Mouse (Mus musculus): ENCODE data around the gene Sidt1. TPM values are rescaled to one million over a fixed set of nuclear protein-coding genes. Genes with fewer than 3 reads are reported as not detected.

Gene Sidt1
- polyA plus RNA-seq, 1 experiment from 2014 or later = 1.1 TPM

DNA sequence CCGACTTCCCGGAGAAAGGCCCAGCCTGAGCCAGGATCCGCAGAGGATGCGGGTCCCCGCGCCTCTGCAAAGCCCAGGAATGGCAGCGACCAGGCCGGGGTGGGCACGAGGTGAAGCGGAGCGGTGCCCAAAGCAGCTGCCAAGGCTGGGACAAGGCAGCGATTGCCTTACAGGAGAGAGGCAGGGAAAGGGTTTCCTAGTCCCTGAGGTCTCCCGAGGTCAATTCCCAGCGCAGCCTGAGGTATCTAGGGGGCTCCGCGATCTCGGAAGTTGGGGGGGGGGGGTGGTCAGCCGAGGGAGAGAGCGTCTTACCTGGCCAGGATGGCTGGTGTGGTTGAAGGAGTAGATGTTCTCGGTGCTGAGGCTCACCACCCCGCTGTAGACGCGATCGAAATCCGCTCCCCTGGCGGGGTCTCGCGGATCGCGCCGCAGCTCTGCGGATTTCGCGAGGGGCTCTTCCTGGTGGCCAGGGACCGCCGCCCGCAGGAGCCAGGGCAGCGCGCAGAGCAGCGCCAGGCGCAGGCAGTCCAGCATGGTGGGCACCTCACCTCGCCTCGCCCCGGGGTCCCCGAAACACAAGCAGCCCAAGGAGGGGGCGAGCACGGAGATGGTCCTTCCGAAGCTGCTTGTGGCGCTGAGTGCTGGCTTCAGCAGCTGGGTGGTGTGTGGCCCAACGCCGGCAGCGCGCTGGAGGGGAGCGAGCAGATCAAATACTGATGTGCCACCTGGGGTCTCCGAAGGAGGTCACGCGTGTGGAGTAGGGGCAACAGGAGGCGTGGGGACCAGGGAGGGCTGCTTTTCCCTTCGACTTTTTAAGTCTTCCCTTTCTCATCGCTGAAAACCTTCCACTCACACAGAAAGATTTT is 768 bp downstream of the Sidt1 start:
- WGBS = under 1% methylated on average over 60 of the region's 60 CpGs
- Histone ChIP-seq H3K4me3 (replicated peaks) (peak overlapping the region; percentile 61), H3K4me1 (replicated peaks) (0 out of 2 replicates have a peak, but pooled peaks cover 6% of the 10 kb centered on the region), H3K36me3 (no peaks in the 10 kb centered on the region), H3K9me3 (no peaks in the 10 kb centered on the region), H3K9ac (peak overlapping the region; percentile 60), H3K27me3 (replicated peaks) (0 out of 2 replicates have a peak, but pooled peaks cover 3% of the 10 kb centered on the region), H3K27ac (no peak overlapping the region), H3K4me2 (replicated peaks) (peak overlapping the region; percentile 100)
- ATAC-seq = peak; percentile 72

DNA sequence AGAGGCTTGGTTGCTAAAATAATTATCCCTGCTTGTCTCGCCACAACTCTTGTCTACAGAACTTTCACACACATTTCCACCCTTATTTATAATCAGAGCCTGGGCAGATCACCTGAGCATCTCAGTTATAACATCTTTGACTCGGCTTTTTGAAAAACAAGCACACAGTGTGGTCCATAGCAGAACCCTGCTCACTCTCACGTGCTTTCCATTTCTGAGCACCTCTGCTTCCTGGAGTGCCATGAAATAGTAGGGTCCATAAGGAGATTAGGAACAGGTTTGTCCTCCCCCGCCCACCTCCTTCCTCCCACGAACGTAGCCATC is 1.4 kb downstream of the Sidt1 start:
- Histone ChIP-seq H3K9ac (peak overlapping the region; percentile 60), H3K36me3 (no peaks in the 10 kb centered on the region), H3K4me3 (replicated peaks) (peak overlapping the region; percentile 61), H3K27me3 (replicated peaks) (0 out of 2 replicates have a peak, but pooled peaks cover 3% of the 10 kb centered on the region), H3K9me3 (no peaks in the 10 kb centered on the region), H3K4me1 (replicated peaks) (0 out of 2 replicates have a peak, but pooled peaks cover 6% of the 10 kb centered on the region), H3K4me2 (replicated peaks) (peak overlapping the region; percentile 100), H3K27ac (no peak overlapping the region)
- ATAC-seq = peak; percentile 46
- 20% methylated on average over 6 of the region's 6 CpGs for WGBS

- 0 out of 2 replicates have a peak, but pooled peaks cover 3% of the 10 kb centered on the region for H3K27me3 ChIP-seq (replicated peaks)
- no peak overlapping the region for H3K9ac ChIP-seq
- ATAC-seq = no peak
- 0 out of 2 replicates have a peak, but pooled peaks cover 6% of the 10 kb centered on the region for H3K4me1 ChIP-seq (replicated peaks)
- no peak overlapping the region for H3K4me3 ChIP-seq (replicated peaks)
- H3K4me2 ChIP-seq (replicated peaks) = 0 out of 2 replicates have a peak overlapping the region, but pooled peaks have one; percentile 100
- no peak overlapping the region for H3K27ac ChIP-seq
- H3K36me3 ChIP-seq = no peaks in the 10 kb centered on the region
- 38% methylated on average over 9 of the region's 9 CpGs for WGBS
- H3K9me3 ChIP-seq = no peaks in the 10 kb centered on the region
These were observed 1.8 kb downstream of the Sidt1 start for GRCm38 (mm10) chr16:44331154-44331553.

GRCm38 (mm10) chr16:44330657-44331056 is 2.3 kb downstream of the Sidt1 start:
- H3K27ac ChIP-seq = no peak overlapping the region
- H3K27me3 ChIP-seq (replicated peaks) = 0 out of 2 replicates have a peak, but pooled peaks cover 3% of the 10 kb centered on the region
- H3K9ac ChIP-seq = no peak overlapping the region
- no peak overlapping the region for H3K4me3 ChIP-seq (replicated peaks)
- 84% methylated on average over 9 of the region's 9 CpGs for WGBS
- no peak overlapping the region for H3K4me2 ChIP-seq (replicated peaks)
- H3K4me1 ChIP-seq (replicated peaks) = 0 out of 2 replicates have a peak, but pooled peaks cover 6% of the 10 kb centered on the region
- no peak for ATAC-seq
- no peaks in the 10 kb centered on the region for H3K36me3 ChIP-seq
- H3K9me3 ChIP-seq = no peaks in the 10 kb centered on the region

GRCm38 (mm10) chr16:44328644-44329043 is 4.4 kb downstream of the Sidt1 start:
- no peak for ATAC-seq

GRCm38 (mm10) chr16:44320232-44320631 is 12.8 kb downstream of the Sidt1 start:
- H3K27me3 ChIP-seq (replicated peaks) = no peaks in the 10 kb centered on the region
- no peaks in the 10 kb centered on the region for H3K4me1 ChIP-seq (replicated peaks)
- no peak overlapping the region for H3K4me2 ChIP-seq (replicated peaks)
- no peak overlapping the region for H3K27ac ChIP-seq
- no peak overlapping the region for H3K9ac ChIP-seq
- WGBS = 75% methylated on average over 3 of the region's 3 CpGs
- H3K4me3 ChIP-seq (replicated peaks) = no peak overlapping the region
- ATAC-seq = no peak
- no peaks in the 10 kb centered on the region for H3K9me3 ChIP-seq
- no peaks in the 10 kb centered on the region for H3K36me3 ChIP-seq

More at GRCm38 (mm10) chr16:44328644-44329043, 4.4 kb downstream of the Sidt1 start:
- 54% methylated on average over 4 of the region's 4 CpGs for WGBS
- Histone ChIP-seq H3K9ac (no peak overlapping the region), H3K4me2 (replicated peaks) (no peak overlapping the region), H3K27ac (no peak overlapping the region), H3K9me3 (no peaks in the 10 kb centered on the region), H3K36me3 (no peaks in the 10 kb centered on the region), H3K27me3 (replicated peaks) (0 out of 2 replicates have a peak, but pooled peaks cover 3% of the 10 kb centered on the region), H3K4me1 (replicated peaks) (0 out of 2 replicates have a peak, but pooled peaks cover 6% of the 10 kb centered on the region), H3K4me3 (replicated peaks) (no peak overlapping the region)

- no peak overlapping the region for H3K4me2 ChIP-seq (replicated peaks)
- no peak overlapping the region for H3K4me3 ChIP-seq (replicated peaks)
- H3K9me3 ChIP-seq = no peaks in the 10 kb centered on the region
- no peak for ATAC-seq
- H3K27ac ChIP-seq = no peak overlapping the region
- WGBS = 80% methylated on average over 4 of the region's 4 CpGs
- H3K27me3 ChIP-seq (replicated peaks) = no peaks in the 10 kb centered on the region
- no peaks in the 10 kb centered on the region for H3K4me1 ChIP-seq (replicated peaks)
- H3K9ac ChIP-seq = no peak overlapping the region
- no peaks in the 10 kb centered on the region for H3K36me3 ChIP-seq
These were observed 16.6 kb downstream of the Sidt1 start for GRCm38 (mm10) chr16:44316350-44316749.

- WGBS = 44% methylated on average over 4 of the region's 4 CpGs
- no peak overlapping the region for H3K27ac ChIP-seq
- no peak overlapping the region for H3K4me3 ChIP-seq (replicated peaks)
- no peaks in the 10 kb centered on the region for H3K36me3 ChIP-seq
- H3K9me3 ChIP-seq = no peaks in the 10 kb centered on the region
- no peak overlapping the region for H3K4me2 ChIP-seq (replicated peaks)
- H3K27me3 ChIP-seq (replicated peaks) = no peaks in the 10 kb centered on the region
- no peak overlapping the region for H3K9ac ChIP-seq
- ATAC-seq = peak; percentile 58; the same call in 1 of the 2 replicates
- no peaks in the 10 kb centered on the region for H3K4me1 ChIP-seq (replicated peaks)
These were observed 19.6 kb downstream of the Sidt1 start for GRCm38 (mm10) chr16:44313422-44313821.

GRCm38 (mm10) chr16:44305606-44306005 is 27.4 kb downstream of the Sidt1 start:
- H3K4me2 ChIP-seq (replicated peaks) = no peak overlapping the region
- no peak for ATAC-seq
- 0 out of 2 replicates have a peak, but pooled peaks cover 4% of the 10 kb centered on the region for H3K4me1 ChIP-seq (replicated peaks)
- H3K9me3 ChIP-seq = no peaks in the 10 kb centered on the region
- H3K9ac ChIP-seq = no peak overlapping the region
- 55% methylated on average over 3 of the region's 3 CpGs for WGBS
- no peaks in the 10 kb centered on the region for H3K27me3 ChIP-seq (replicated peaks)
- no peak overlapping the region for H3K27ac ChIP-seq
- H3K4me3 ChIP-seq (replicated peaks) = no peak overlapping the region
- no peaks in the 10 kb centered on the region for H3K36me3 ChIP-seq

GRCm38 (mm10) chr16:44303822-44304221 is 29.2 kb downstream of the Sidt1 start:
- no peak for ATAC-seq
- WGBS = 60% methylated on average over 2 of the region's 2 CpGs
- no peaks in the 10 kb centered on the region for H3K36me3 ChIP-seq

DNA sequence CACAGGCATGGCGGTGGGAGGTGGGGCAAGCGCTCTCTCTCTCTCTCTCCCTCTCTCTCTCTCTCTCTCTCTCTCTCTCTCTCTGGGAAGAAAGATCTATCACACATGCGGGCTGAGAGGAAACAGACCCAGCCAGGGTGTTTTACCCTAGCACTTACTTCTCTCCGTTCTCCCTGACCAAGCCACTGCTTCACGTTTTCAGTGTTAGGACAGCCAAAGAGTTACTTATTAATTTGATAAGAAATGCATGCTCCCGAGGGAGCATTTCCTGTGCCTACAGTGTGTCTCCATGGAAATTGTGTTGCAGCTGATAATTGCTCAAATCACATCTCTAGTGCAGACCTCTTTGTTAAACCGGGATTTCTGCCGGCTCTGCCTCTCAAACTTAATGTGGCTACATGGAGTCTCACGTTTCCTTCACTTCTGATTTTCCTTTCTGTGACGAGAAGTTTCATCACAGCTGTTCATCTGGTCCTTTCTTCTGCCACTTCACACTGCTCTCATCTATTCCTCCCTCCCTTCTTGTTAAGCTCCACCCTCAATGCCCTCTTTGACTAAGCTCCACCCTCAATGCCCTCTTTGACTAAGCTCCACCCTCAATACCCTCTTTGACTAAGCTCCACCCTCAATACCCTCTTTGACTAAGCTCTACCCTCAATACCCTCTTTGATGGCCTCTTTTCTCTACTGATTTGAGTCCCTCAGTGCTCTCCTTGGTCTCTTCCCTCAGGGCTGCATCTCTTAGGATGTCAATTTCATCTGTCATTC is 30.7 kb downstream of the Sidt1 start:
- Histone ChIP-seq H3K4me3 (replicated peaks) (no peak overlapping the region), H3K27ac (no peak overlapping the region), H3K9me3 (no peaks in the 10 kb centered on the region), H3K27me3 (replicated peaks) (no peaks in the 10 kb centered on the region), H3K9ac (no peak overlapping the region), H3K36me3 (no peaks in the 10 kb centered on the region), H3K4me1 (replicated peaks) (0 out of 2 replicates have a peak, but pooled peaks cover 4% of the 10 kb centered on the region), H3K4me2 (replicated peaks) (peak overlapping the region; percentile 14; the same call in 1 of the 2 replicates)
- 37% methylated on average over 10 of the region's 10 CpGs for WGBS
- peak; percentile 65 for ATAC-seq

More at GRCm38 (mm10) chr16:44303822-44304221, 29.2 kb downstream of the Sidt1 start:
- Histone ChIP-seq H3K27ac (no peak overlapping the region), H3K27me3 (replicated peaks) (no peaks in the 10 kb centered on the region), H3K4me3 (replicated peaks) (no peak overlapping the region), H3K9me3 (no peaks in the 10 kb centered on the region), H3K4me2 (replicated peaks) (no peak overlapping the region), H3K4me1 (replicated peaks) (0 out of 2 replicates have a peak, but pooled peaks cover 4% of the 10 kb centered on the region), H3K9ac (no peak overlapping the region)
